Mouse (Mus musculus) limb, embryonic 14.5 days (tissue): ENCODE results near the gene Akr1cl. TPM values are rescaled to one million over a fixed set of nuclear protein-coding genes. Genes with fewer than 3 reads are reported as not detected.

Source experiments
- ATAC-seq: fragments of 200-750 bp; cut with Nextera tagmentation; 2 replicates; pipeline ENCODE4 v1.8.0; 2017; ENCODE audit warnings: low read depth, moderate number of reproducible peaks, moderate TSS enrichment; ENCODE audit not compliant: low FRiP score
- DNase-seq: peaks from one replicate; pipeline ENCODE4 v3.0.0-alpha.2; 2015; ENCODE audit warnings: low spot score
- H3K27ac ChIP-seq: fragments of 300-500 bp; sonication (generic); replicated peaks from 2 replicates; pipeline ENCODE4 v1.5.1; 2014; ENCODE audit warnings: low read depth, mild to moderate bottlenecking, low read length, moderate library complexity, mixed read lengths
- H3K27me3 ChIP-seq: fragments of 300-500 bp; sonication (generic); 2 replicates; pipeline ENCODE4 v1.6.1; 2014; ENCODE audit warnings: low read length, mixed read lengths; ENCODE audit not compliant: control insufficient read depth, insufficient read depth
- H3K36me3 ChIP-seq: fragments of 300-500 bp; sonication (generic); 2 replicates; pipeline ENCODE4 v1.6.1; 2014; ENCODE audit warnings: mild to moderate bottlenecking, low read length, moderate library complexity, mixed read lengths; ENCODE audit not compliant: control insufficient read depth, insufficient read depth
- H3K4me1 ChIP-seq: fragments of 300-500 bp; sonication (generic); 2 replicates; pipeline ENCODE4 v1.6.1; 2014; ENCODE audit warnings: antibody characterized with exemption, low read length, mixed read lengths; ENCODE audit not compliant: control insufficient read depth, insufficient read depth
- H3K4me2 ChIP-seq: fragments of 300-500 bp; sonication (generic); replicated peaks from 2 replicates; pipeline ENCODE4 v1.6.1; 2014; ENCODE audit warnings: low read depth, mild to moderate bottlenecking, low read length, moderate library complexity; ENCODE audit not compliant: severe bottlenecking
- H3K4me3 ChIP-seq: fragments of 300-500 bp; sonication (generic); replicated peaks from 2 replicates; pipeline ENCODE4 v1.5.1; 2014; ENCODE audit warnings: low read length
- H3K9ac ChIP-seq: fragments of 300-500 bp; sonication (generic); 2 replicates; pipeline ENCODE4 v1.6.1; 2014; ENCODE audit warnings: mild to moderate bottlenecking, low read depth, low read length, moderate library complexity; ENCODE audit not compliant: severe bottlenecking
- H3K9me3 ChIP-seq: fragments of 300-500 bp; sonication (generic); 2 replicates; pipeline ENCODE4 v1.6.1; 2016; ENCODE audit warnings: low read length; ENCODE audit not compliant: control insufficient read depth
- POLR2A ChIP-seq: fragments of 200-500 bp; IDR thresholded peaks from 2 replicates; pipeline ENCODE4 v1.8.0; 2012; ENCODE audit warnings: inconsistent platforms, mild to moderate bottlenecking, moderate library complexity, borderline replicate concordance; ENCODE audit not compliant: insufficient read depth, insufficient read length; ENCODE audit errors: extremely low read depth
- WGBS: fragments of 180-500 bp; shearing (Covaris S2); extraction: QIAGEN DNeasy Blood & Tissue Kit; methylation state at CpG from one replicate; pipeline ENCODE4 v1.1.7; 2014; 5-methylcytosine and 5-hydroxymethylcytosine counted together
- polyA plus RNA-seq, 2 experiments: library from polyadenylated mRNA; depleted of rRNA in 1 of 2; stranded (reverse) in 1 of 2; unstranded in 1 of 2; fragments of >200 nt; fragmentation: Nextera tagmentation in 1 of 2; extraction: Ambion mirVana in 1 of 2; gene quantifications; 2 replicates each; pipeline versions ENCODE4 v1.2.1 to v1.2.3; 2012 to 2014

The Akr1cl gene
- polyA plus RNA-seq, 2 experiments: 0.08 to 0.23 TPM

GRCm38 (mm10) chr1:65028206-65028605 is 4.4 kb downstream of the Akr1cl start:
- WGBS: 68% methylated on average over 9 of the region's 9 CpGs
- no peaks in the 10 kb centered on the region for H3K27me3 ChIP-seq
- H3K4me2 ChIP-seq: no peak overlapping the region
- no peak overlapping the region for H3K27ac ChIP-seq
- ATAC-seq (no peak), DNase-seq (no peak)
- no peaks in the 10 kb centered on the region for H3K36me3 ChIP-seq
- H3K9ac ChIP-seq: no peak overlapping the region
- H3K4me3 ChIP-seq: no peak overlapping the region
- no peaks in the 10 kb centered on the region for H3K9me3 ChIP-seq
- no peaks in the 10 kb centered on the region for H3K4me1 ChIP-seq
- TF ChIP-seq POLR2A: no peak

DNA sequence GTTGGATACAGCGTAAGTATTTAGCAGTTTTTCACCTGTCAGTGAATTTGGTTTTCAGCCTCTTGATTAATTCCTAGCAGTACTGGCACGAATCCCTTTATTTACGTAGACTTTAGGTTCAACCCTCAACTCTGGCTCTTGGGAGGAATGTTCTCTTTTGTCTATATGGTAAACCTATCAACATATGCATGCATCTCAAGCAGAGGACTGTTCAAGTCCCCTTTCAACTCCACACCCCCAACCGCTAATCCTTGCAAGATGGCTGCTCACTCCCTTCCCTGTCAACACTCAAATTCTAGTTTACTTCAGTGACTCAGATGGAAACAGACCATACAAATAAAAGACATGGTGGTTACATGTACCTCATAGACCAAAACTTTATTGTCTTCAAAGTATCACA is 19.8 kb downstream of the Akr1cl start:
- DNase-seq (no peak), ATAC-seq (no peak)
- H3K9me3 ChIP-seq: no peaks in the 10 kb centered on the region
- no peaks in the 10 kb centered on the region for H3K4me1 ChIP-seq
- TF ChIP-seq POLR2A: no peak
- no peak overlapping the region for H3K27ac ChIP-seq
- no peak overlapping the region for H3K9ac ChIP-seq
- no peaks in the 10 kb centered on the region for H3K27me3 ChIP-seq
- H3K36me3 ChIP-seq: no peaks in the 10 kb centered on the region
- H3K4me2 ChIP-seq: no peak overlapping the region
- H3K4me3 ChIP-seq: no peak overlapping the region
- 87% methylated on average over 4 of the region's 4 CpGs for WGBS

- Histone ChIP-seq H3K27ac (no peak overlapping the region), H3K4me1 (no peaks in the 10 kb centered on the region), H3K4me3 (no peak overlapping the region), H3K27me3 (no peaks in the 10 kb centered on the region), H3K9ac (no peak overlapping the region), H3K4me2 (no peak overlapping the region), H3K9me3 (no peaks in the 10 kb centered on the region), H3K36me3 (no peaks in the 10 kb centered on the region)
- TF ChIP-seq POLR2A: no peak
- DNase-seq (peak; percentile 93), ATAC-seq (peak; percentile 77; the same call in 1 of the 2 replicates)
- 15% methylated on average over 9 of the region's 9 CpGs for WGBS
Observed at GRCm38 (mm10) chr1:65010153-65010552, 22.4 kb downstream of the Akr1cl start.

DNA sequence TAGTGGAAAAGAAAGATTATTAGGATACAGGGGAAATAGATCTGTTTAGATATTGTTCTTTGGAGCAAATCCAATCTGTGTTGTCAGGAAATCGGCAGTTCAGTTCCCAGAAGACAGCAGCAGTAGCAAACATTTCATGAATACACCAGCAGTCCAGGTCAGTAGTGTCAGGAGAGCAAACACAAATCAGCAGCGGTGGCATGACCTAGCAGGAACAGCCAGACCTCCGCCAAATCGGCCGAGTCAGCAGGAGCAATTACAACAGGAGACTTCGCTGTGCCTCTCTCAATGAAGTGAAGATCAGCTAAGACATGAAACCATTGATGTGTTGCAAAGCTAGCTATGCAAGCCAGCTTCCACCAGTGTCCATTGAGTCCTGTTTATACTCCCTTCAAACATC is 27.0 kb downstream of the Akr1cl start:
- no peak overlapping the region for H3K4me3 ChIP-seq
- WGBS: 95% methylated on average over 6 of the region's 6 CpGs
- ATAC-seq (no peak), DNase-seq (no peak)
- H3K27me3 ChIP-seq: no peaks in the 10 kb centered on the region
- no peaks in the 10 kb centered on the region for H3K9me3 ChIP-seq
- H3K27ac ChIP-seq: no peak overlapping the region
- no peak overlapping the region for H3K4me2 ChIP-seq
- no peak overlapping the region for H3K9ac ChIP-seq
- TF ChIP-seq POLR2A: no peak
- no peaks in the 10 kb centered on the region for H3K36me3 ChIP-seq
- no peaks in the 10 kb centered on the region for H3K4me1 ChIP-seq

DNA sequence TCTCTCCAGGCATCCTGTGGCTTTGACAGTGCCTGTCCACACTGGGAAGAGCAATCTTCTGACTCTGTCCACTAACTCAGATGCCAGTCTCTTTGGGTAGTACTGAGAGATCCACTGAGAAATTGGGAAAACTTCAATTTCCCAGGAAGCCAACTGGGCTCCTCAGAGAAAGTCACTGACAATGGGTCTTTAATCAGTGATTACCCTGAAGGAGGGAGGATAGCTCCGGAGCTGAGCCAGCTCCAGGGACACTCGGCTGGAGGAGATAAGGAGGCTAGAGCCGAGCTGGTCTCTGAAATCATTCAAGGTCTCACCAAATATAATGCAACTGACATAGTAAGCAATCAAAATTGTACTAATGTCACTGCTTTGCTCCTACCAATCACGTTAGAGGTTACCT is 28.0 kb downstream of the Akr1cl start:
- Histone ChIP-seq H3K4me2 (no peak overlapping the region), H3K9ac (no peak overlapping the region), H3K9me3 (no peaks in the 10 kb centered on the region), H3K4me3 (no peak overlapping the region), H3K4me1 (no peaks in the 10 kb centered on the region), H3K36me3 (no peaks in the 10 kb centered on the region), H3K27ac (no peak overlapping the region), H3K27me3 (no peaks in the 10 kb centered on the region)
- ATAC-seq (no peak), DNase-seq (no peak)
- 79% methylated on average over 4 of the region's 4 CpGs for WGBS
- TF ChIP-seq POLR2A: no peak

- H3K9ac ChIP-seq: no peak overlapping the region
- DNase-seq: no peak
- H3K36me3 ChIP-seq: no peaks in the 10 kb centered on the region
- 79% methylated on average over 4 of the region's 4 CpGs for WGBS
- no peak for TF ChIP-seq POLR2A
- H3K4me1 ChIP-seq: no peaks in the 10 kb centered on the region
- H3K9me3 ChIP-seq: no peaks in the 10 kb centered on the region
- H3K4me3 ChIP-seq: no peak overlapping the region
- H3K27me3 ChIP-seq: no peaks in the 10 kb centered on the region
- no peak overlapping the region for H3K4me2 ChIP-seq
- ATAC-seq: no peak
- H3K27ac ChIP-seq: no peak overlapping the region
Observed at GRCm38 (mm10) chr1:64993206-64993605, 39.4 kb downstream of the Akr1cl start.
